Mouse (Mus musculus) liver, adult 2 months (tissue): Measurements from ENCODE around the gene Kbtbd8. TPM values are rescaled to one million over a fixed set of nuclear protein-coding genes. Genes with fewer than 3 reads are reported as not detected.

ENCODE experiments used
- DNase-seq: peaks from one replicate; pipeline ENCODE4 v3.0.0-alpha.2; 2011; ENCODE audit warnings: low read depth, low spot score; ENCODE audit errors: extremely low read depth
- H3K27ac ChIP-seq: fragments of 200-500 bp; replicated peaks from 2 replicates; pipeline ENCODE4 v1.5.1; 2012; ENCODE audit warnings: low read depth, mild to moderate bottlenecking, control low read depth, inconsistent platforms, low read length; ENCODE audit not compliant: insufficient read depth
- H3K27me3 ChIP-seq: fragments of 200-500 bp; 2 replicates; pipeline ENCODE4 v1.6.1; 2012; ENCODE audit warnings: mild to moderate bottlenecking, moderate library complexity, low read length, inconsistent platforms; ENCODE audit not compliant: control insufficient read depth, insufficient read depth
- H3K36me3 ChIP-seq: fragments of 200-500 bp; 2 replicates; pipeline ENCODE4 v1.6.1; 2012; ENCODE audit warnings: low read length, inconsistent platforms; ENCODE audit not compliant: control insufficient read depth, insufficient read depth
- H3K4me1 ChIP-seq: fragments of 200-500 bp; 2 replicates; pipeline ENCODE4 v1.6.1; 2011; ENCODE audit warnings: low read length; ENCODE audit not compliant: control insufficient read depth, insufficient read depth
- H3K4me3 ChIP-seq: fragments of 200-500 bp; 2 replicates; pipeline ENCODE4 v1.5.1; 2011; ENCODE audit warnings: low read depth, mild to moderate bottlenecking, control low read depth, low read length, moderate library complexity; ENCODE audit not compliant: insufficient read depth
- H3K79me2 ChIP-seq: fragments of 200-500 bp; 2 replicates; pipeline ENCODE4 v1.6.1; 2012; ENCODE audit warnings: inconsistent platforms, mild to moderate bottlenecking, low read length, moderate library complexity; ENCODE audit not compliant: control insufficient read depth, insufficient read depth
- H3K9ac ChIP-seq: fragments of 200-500 bp; 2 replicates; pipeline ENCODE4 v1.6.1; 2012; ENCODE audit warnings: low read depth, mild to moderate bottlenecking, control low read depth, inconsistent platforms, low read length
- CTCF ChIP-seq: fragments of 200-500 bp; IDR thresholded peaks from 2 replicates; pipeline ENCODE4 v1.5.1; 2011; ENCODE audit warnings: low read depth, low read length, control low read depth
- POLR2A ChIP-seq: fragments of 200-500 bp; IDR thresholded peaks from 2 replicates; pipeline ENCODE4 v1.6.1; 2011; ENCODE audit warnings: low read length, control low read depth; ENCODE audit not compliant: insufficient read depth; ENCODE audit errors: extremely low read depth
- WGBS: fragments of 180-500 bp; shearing (Covaris S2); methylation state at CpG from one replicate; pipeline ENCODE4 v1.1.7; 2018; 5-methylcytosine and 5-hydroxymethylcytosine counted together
- polyA plus RNA-seq: library from polyadenylated mRNA; depleted of rRNA; stranded (reverse); fragments of >200 nt; gene quantifications from 2 replicates; pipeline ENCODE4 v1.2.3, GENCODE M21; 2012
- total RNA-seq: library from RNA; depleted of rRNA; stranded (reverse); fragments of >200 nt; gene quantifications from 2 replicates; pipeline ENCODE4 v1.2.3, GENCODE M21; 2014

Gene Kbtbd8
- total and polyA plus RNA-seq, 2 experiments: 0.22 to 0.83 TPM

DNA sequence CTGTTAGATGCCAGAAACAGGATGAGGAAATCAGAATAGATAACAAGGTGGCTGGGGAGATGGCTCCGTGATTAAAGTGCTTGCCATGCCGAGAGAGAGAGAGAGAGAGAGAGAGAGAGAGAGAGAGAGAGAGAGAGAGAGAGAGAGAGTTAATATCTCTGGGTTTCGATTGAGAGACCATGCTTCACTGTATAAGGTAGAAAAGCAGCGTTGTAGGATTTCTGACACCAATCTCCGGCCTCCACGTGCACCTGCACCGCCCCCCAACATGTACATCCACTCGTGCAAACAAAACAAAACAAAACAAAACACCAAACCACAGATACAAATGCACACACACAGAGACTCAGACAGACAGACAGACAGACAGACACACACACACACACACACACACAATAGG is 527 bp upstream of the Kbtbd8 start:
- no peak overlapping the region for H3K27ac ChIP-seq
- no peak for DNase-seq
- no peaks in the 10 kb centered on the region for H3K79me2 ChIP-seq
- no peak overlapping the region for H3K9ac ChIP-seq
- WGBS: 59% methylated on average over 8 of the region's 8 CpGs
- H3K27me3 ChIP-seq: no peaks in the 10 kb centered on the region
- no peak overlapping the region for H3K4me3 ChIP-seq
- TF ChIP-seq CTCF: no peak
- TF ChIP-seq POLR2A: no peak
- no peaks in the 10 kb centered on the region for H3K36me3 ChIP-seq
- peaks cover 7% of the 10 kb centered on the region; the same call in 1 of the 2 replicates for H3K4me1 ChIP-seq

DNA sequence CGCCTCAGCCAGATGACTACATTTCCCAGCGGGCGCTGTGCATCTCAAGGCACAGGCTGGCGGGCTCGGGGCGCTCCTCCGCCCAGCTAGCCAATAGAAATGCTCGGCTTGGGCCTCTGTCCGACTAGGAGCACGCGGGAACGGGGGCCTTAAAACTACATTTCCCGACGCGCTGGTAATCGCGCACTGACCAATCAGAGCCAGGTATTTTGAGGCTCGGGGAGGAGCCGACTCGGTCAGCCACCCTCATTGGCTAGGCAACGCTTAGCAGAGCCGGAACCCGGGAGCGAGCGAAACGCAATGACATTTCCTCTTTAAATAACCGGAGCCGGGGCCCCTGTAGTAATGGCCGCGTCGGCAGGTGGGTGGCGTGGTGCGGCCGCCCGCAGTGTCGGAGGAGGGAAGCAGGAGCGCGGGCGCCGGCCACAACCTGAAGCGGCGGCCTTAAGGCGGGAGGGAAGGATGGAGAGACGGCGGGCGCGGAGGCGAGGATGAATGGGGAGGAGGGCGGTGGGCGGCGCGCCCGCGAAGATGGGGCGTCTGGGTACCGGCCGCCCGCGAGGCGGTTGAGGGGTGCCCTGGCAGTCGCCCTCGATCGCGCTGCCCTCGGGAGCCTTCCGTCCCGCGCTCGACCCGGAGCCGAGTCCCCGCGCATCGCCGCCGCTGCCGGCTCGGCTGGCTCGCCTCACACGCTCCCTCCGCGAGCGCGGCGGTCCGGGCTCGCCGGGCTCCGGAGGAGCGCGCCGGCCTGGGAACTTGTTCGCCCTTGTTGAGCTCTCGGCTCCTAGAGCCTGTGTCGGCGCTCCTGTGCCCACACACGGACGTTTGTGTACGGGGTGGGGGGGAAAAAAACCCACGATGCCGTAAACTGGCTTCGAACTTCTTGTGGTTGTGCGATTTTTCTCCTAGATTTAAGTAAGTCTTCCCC is 838 bp downstream of the Kbtbd8 start:
- peak; percentile 95 for DNase-seq
- 0 out of 2 replicates have a peak, but pooled peaks have one; percentile 49 for TF ChIP-seq POLR2A
- TF ChIP-seq CTCF: no peak
- H3K27me3 ChIP-seq: no peaks in the 10 kb centered on the region
- H3K36me3 ChIP-seq: peaks cover 7% of the 10 kb centered on the region
- under 1% methylated on average over 99 of the region's 103 CpGs for whole genome bisulfite sequencing
- no peaks in the 10 kb centered on the region for H3K79me2 ChIP-seq
- no peak overlapping the region; the same call in 1 of the 2 replicates for H3K27ac ChIP-seq
- H3K9ac ChIP-seq: peak overlapping the region; percentile 83
- H3K4me1 ChIP-seq: peaks cover 7% of the 10 kb centered on the region; the same call in 1 of the 2 replicates
- peak overlapping the region; percentile 91 for H3K4me3 ChIP-seq

DNA sequence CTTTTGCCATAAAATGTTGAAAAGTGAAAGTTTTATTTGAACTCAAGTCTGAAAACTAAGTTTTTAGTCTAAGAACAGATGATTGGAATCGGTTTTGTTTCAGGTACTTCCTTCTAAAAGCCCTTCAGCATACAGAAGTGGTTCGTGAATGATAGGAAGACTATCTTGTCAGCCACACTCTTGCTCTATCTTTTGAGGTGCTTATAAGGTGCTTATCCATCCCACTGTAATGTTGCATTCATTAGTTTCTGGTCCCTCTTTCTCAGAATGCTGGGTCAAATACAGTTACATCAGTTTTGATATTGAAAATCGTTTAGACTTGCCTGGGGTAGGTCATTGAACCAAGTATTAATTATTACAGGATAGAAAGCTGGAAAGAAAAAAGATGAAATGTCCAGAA is 2.3 kb downstream of the Kbtbd8 start:
- Histone ChIP-seq H3K36me3 (peaks cover 7% of the 10 kb centered on the region), H3K4me1 (peaks cover 7% of the 10 kb centered on the region; the same call in 1 of the 2 replicates), H3K9ac (no peak overlapping the region), H3K27me3 (no peaks in the 10 kb centered on the region), H3K79me2 (no peaks in the 10 kb centered on the region), H3K27ac (no peak overlapping the region), H3K4me3 (no peak overlapping the region)
- TF ChIP-seq POLR2A (no peak), CTCF (no peak)
- WGBS: 84% methylated on average over 3 of the region's 3 CpGs
- no peak for DNase-seq

DNA sequence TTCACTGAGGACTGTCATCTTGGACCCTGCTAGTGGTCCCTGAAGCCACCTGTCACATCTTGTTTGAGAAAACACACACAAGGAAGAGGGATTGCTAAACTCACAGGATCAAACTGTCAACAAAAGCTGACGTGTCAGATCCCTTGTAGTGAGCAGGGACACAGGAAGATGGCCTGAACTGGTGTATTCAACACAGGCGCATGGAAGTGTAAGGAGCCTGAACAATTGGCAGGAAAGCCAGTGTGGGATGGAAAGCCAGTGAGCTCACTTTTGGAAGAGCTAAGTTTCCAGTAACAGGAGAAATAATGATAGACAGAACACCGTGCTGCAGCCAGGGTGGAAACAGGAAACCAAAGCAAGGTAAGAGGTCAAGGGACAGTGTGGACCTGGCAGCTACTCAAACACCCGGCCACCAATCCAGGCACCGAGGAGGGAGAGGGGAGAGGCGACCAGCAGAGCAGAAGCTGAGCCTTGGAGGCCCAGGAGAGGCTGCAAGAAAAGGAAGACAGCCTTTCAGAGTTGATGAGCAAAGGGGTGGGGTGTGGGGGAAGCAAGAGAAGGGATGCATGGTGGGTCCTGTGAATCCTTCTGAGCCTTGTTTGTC is 33.0 kb downstream of the Kbtbd8 start:
- 8% methylated on average over 6 of the region's 6 CpGs for WGBS
- Histone ChIP-seq H3K27me3 (no peaks in the 10 kb centered on the region), H3K4me3 (no peak overlapping the region), H3K79me2 (no peaks in the 10 kb centered on the region), H3K9ac (no peak overlapping the region), H3K27ac (no peak overlapping the region), H3K4me1 (no peaks in the 10 kb centered on the region), H3K36me3 (no peaks in the 10 kb centered on the region)
- TF ChIP-seq POLR2A (no peak), CTCF (no peak)
- DNase-seq: peak; percentile 12

DNA sequence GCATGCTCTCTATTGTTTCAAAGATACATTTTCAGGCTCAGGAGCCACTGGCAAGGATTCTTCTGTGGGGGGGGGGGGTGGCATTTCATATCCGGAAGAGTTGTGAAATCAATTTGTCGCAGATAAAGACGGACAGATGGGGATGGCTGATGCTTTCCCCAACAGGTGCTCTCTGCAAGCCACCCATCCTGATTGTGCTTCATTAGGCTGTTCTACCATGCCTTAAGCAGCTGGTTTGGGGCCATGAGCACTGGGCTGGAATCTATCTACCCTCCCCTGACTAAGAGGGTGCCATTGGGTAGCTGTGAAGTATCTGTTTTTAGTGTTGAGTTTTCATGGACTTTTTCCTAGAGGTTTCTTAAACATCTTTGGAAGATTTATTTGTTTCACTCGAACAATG is 33.8 kb downstream of the Kbtbd8 start:
- Histone ChIP-seq H3K79me2 (no peaks in the 10 kb centered on the region), H3K36me3 (no peaks in the 10 kb centered on the region), H3K4me1 (no peaks in the 10 kb centered on the region), H3K27me3 (no peaks in the 10 kb centered on the region), H3K4me3 (no peak overlapping the region), H3K27ac (no peak overlapping the region), H3K9ac (no peak overlapping the region)
- no peak for DNase-seq
- no peak for TF ChIP-seq POLR2A
- TF ChIP-seq CTCF: no peak
- 91% methylated on average over 4 of the region's 4 CpGs for WGBS

DNA sequence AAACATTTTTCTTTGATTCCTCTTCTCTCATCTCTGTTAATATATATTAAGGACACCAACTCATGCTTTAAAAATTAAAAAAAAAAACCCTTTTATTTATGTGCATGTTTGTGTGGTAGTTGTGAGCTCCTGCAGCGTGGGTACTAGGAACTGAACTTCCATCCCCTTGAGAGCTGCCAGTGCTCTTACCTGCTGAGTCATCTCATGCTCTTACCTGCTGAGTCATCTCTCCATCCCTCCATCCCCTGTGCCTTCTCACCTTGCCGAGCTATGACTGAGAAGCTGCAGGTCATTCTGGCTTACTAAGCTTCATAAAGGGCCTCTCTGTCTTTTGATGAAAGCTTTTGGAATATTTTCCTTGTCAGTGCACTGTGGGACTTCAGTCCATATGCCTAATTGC is 34.5 kb downstream of the Kbtbd8 start:
- Histone ChIP-seq H3K36me3 (no peaks in the 10 kb centered on the region), H3K9ac (no peak overlapping the region), H3K4me3 (no peak overlapping the region), H3K27me3 (no peaks in the 10 kb centered on the region), H3K27ac (no peak overlapping the region), H3K4me1 (no peaks in the 10 kb centered on the region), H3K79me2 (no peaks in the 10 kb centered on the region)
- 85% methylated on average over 2 of the region's 2 CpGs for WGBS
- TF ChIP-seq POLR2A: no peak
- TF ChIP-seq CTCF: no peak
- no peak for DNase-seq
